Mouse (Mus musculus) testis, adult 2 months (tissue): ENCODE data around the gene Cdr2l.

ENCODE experiments used
- CTCF ChIP-seq: fragments of 200-500 bp; IDR thresholded peaks from 2 replicates; pipeline ENCODE4 v1.5.1; 2012; ENCODE audit warnings: low read depth, mild to moderate bottlenecking, inconsistent platforms, low read length, moderate library complexity; ENCODE audit not compliant: control insufficient read depth, insufficient read depth, insufficient replicate concordance
- POLR2A ChIP-seq: fragments of 200-500 bp; IDR thresholded peaks from 2 replicates; pipeline ENCODE4 v1.6.1; 2012; ENCODE audit warnings: low read depth, mild to moderate bottlenecking, inconsistent platforms, low read length, moderate library complexity; ENCODE audit not compliant: control insufficient read depth

DNA sequence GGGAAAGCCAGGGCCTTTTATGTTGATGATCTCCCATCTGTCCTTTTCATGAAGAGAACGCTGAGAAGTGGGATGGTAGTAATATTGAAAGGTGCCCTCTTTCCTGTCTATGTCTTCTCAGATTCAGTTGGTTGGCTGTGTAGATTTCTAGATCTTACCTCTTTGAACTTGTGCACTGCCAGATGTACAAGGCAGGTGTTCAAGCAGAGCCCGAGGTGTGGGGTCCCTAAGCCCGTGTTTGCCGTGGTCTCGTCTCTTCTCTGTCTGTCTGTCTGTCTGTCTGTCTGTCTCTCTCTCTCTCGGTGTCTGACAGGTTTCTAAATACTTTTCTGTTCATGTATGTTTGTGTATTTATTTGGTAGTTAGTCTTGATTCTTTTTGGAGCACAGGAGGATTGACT lies 44.0 kb downstream of the Cdr2l start:
- TF ChIP-seq CTCF, result no peak
- TF ChIP-seq POLR2A, result no peak
